Mouse (Mus musculus): ENCODE results near the gene Grb2. TPM values are rescaled to one million over a fixed set of nuclear protein-coding genes. Genes with fewer than 3 reads are reported as not detected.

The Grb2 gene
- total RNA-seq, 2 experiments from 2014 or later = 186 to 196 TPM

GRCm38 (mm10) chr11:115629734-115630531 is 78.5 kb downstream of the Grb2 start:
- DNase-seq (ENCODE audit: extremely low spot score in 1 of 2, low spot score in 2 of 2) = no peak
- TF ChIP-seq CTCF (IDR thresholded peaks at IDR 0.05) = no peak
- intact Hi-C loops (cut with DNase I) = no loop called here

GRCm38 (mm10) chr11:115628465-115629101 is 79.8 kb downstream of the Grb2 start:
- intact Hi-C loops (cut with DNase I) = no loop called here
- no peak for TF ChIP-seq CTCF (IDR thresholded peaks at IDR 0.05)
- Histone ChIP-seq H3K4me3 (peak overlapping the region; percentile 66), H3K27ac (peak overlapping the region; percentile 70)
- no peak for DNase-seq (ENCODE audit: extremely low spot score in 1 of 2, low spot score in 2 of 2)

More at GRCm38 (mm10) chr11:115629734-115630531, 78.5 kb downstream of the Grb2 start:
- Histone ChIP-seq H3K27ac (no peak overlapping the region), H3K4me3 (no peak overlapping the region)

- H3K27ac ChIP-seq = peak within 1 kb of the TSS; percentile 83
- H3K4me3 ChIP-seq = peak within 1 kb of the TSS; percentile 66
- no peak; the same call in 1 of the 2 replicates for TF ChIP-seq CTCF (IDR thresholded peaks at IDR 0.05)
- intact Hi-C loops (cut with DNase I) = no loop called here
- DNase-seq (ENCODE audit: extremely low spot score in 1 of 2, low spot score in 2 of 2) = peak; percentile 98 to 99
Measured at GRCm38 (mm10) chr11:115627705-115628464, 80.5 kb downstream of the Grb2 start, which contains the start of gene Slc25a19. TSS of gene Slc25a19 (minus strand) at chr11:115628295.

GRCm38 (mm10) chr11:115626824-115627616 is 81.4 kb downstream of the Grb2 start:
- Histone ChIP-seq H3K27ac (peak overlapping the region; percentile 83; the same call in 1 of the 2 replicates), H3K4me3 (peak overlapping the region; percentile 66)
- intact Hi-C loops (cut with DNase I) = no loop called here
- TF ChIP-seq CTCF (IDR thresholded peaks at IDR 0.05) = no peak
- no peak for DNase-seq (ENCODE audit: extremely low spot score in 1 of 2, low spot score in 2 of 2)

GRCm38 (mm10) chr11:115625877-115626276 is 82.5 kb downstream of the Grb2 start:
- Histone ChIP-seq H3K27ac (no peak overlapping the region), H3K4me3 (no peak overlapping the region)
- no peak for DNase-seq (ENCODE audit: extremely low spot score in 1 of 2, low spot score in 2 of 2)
- no peak for TF ChIP-seq CTCF (IDR thresholded peaks at IDR 0.05)
- intact Hi-C loops (cut with DNase I) = no loop called here

- Histone ChIP-seq H3K27ac (no peak overlapping the region), H3K4me3 (no peak overlapping the region)
- no peak for DNase-seq (ENCODE audit: extremely low spot score in 1 of 2, low spot score in 2 of 2)
- peak; percentile 55 for TF ChIP-seq CTCF (IDR thresholded peaks at IDR 0.05)
- intact Hi-C loops (cut with DNase I) = no loop called here
Measured at GRCm38 (mm10) chr11:115623487-115624070, 84.8 kb downstream of the Grb2 start.

- no peak overlapping the region for H3K4me3 ChIP-seq
- intact Hi-C loops (cut with DNase I) = no loop called here
Measured at GRCm38 (mm10) chr11:115619949-115620348, 88.4 kb downstream of the Grb2 start.

GRCm38 (mm10) chr11:115618732-115619516 is 89.5 kb downstream of the Grb2 start:
- TF ChIP-seq CTCF (IDR thresholded peaks at IDR 0.05) = no peak
- intact Hi-C loops (cut with DNase I) = no loop called here

More at GRCm38 (mm10) chr11:115619949-115620348, 88.4 kb downstream of the Grb2 start:
- no peak for DNase-seq (ENCODE audit: extremely low spot score in 1 of 2, low spot score in 2 of 2)
- TF ChIP-seq CTCF (IDR thresholded peaks at IDR 0.05) = no peak
- no peak overlapping the region for H3K27ac ChIP-seq

GRCm38 (mm10) chr11:115618001-115618400 is 90.4 kb downstream of the Grb2 start:
- TF ChIP-seq CTCF (IDR thresholded peaks at IDR 0.05) = no peak
- no peak overlapping the region for H3K4me3 ChIP-seq
- intact Hi-C loops (cut with DNase I) = no loop called here
- DNase-seq (ENCODE audit: extremely low spot score in 1 of 2, low spot score in 2 of 2) = no peak
- no peak overlapping the region for H3K27ac ChIP-seq

More at GRCm38 (mm10) chr11:115618732-115619516, 89.5 kb downstream of the Grb2 start:
- DNase-seq (ENCODE audit: extremely low spot score in 1 of 2, low spot score in 2 of 2) = no peak
- H3K4me3 ChIP-seq = no peak overlapping the region
- H3K27ac ChIP-seq = no peak overlapping the region

- DNase-seq (ENCODE audit: extremely low spot score in 1 of 2, low spot score in 2 of 2) = no peak
- H3K27ac ChIP-seq = no peak overlapping the region
- no peak overlapping the region for H3K4me3 ChIP-seq
- intact Hi-C loops (cut with DNase I) = no loop called here
- TF ChIP-seq CTCF (IDR thresholded peaks at IDR 0.05) = no peak
Measured at GRCm38 (mm10) chr11:115616893-115617292, 91.5 kb downstream of the Grb2 start.
